Mouse (Mus musculus): ENCODE data around the gene Gm28269.

The Gm28269 gene

GRCm38 (mm10) chrX:21744997-21745396 is at the start of gene Gm28269:
TSS of gene Gm28269 (minus strand) at chrX:21745097.
- DNase-seq: no peak

- DNase-seq: no peak
These were observed 28.0 kb downstream of the Gm28269 start for GRCm38 (mm10) chrX:21716885-21717284.

GRCm38 (mm10) chrX:21715293-21715692 is 29.6 kb downstream of the Gm28269 start:
- DNase-seq: no peak

GRCm38 (mm10) chrX:21714829-21715228 is 30.1 kb downstream of the Gm28269 start, which contains the start of gene Slc6a14:
TSS of gene Slc6a14 (plus strand) at chrX:21714896.
- no peak for DNase-seq

GRCm38 (mm10) chrX:21704470-21704869 is 40.4 kb downstream of the Gm28269 start:
- no peak for DNase-seq

- no peak for DNase-seq
These were observed 43.3 kb downstream of the Gm28269 start for GRCm38 (mm10) chrX:21701646-21702045.

GRCm38 (mm10) chrX:21695687-21696086 is 49.2 kb downstream of the Gm28269 start:
- DNase-seq: no peak

- no peak for DNase-seq
These were observed 49.7 kb downstream of the Gm28269 start for GRCm38 (mm10) chrX:21695220-21695619.
